Mouse (Mus musculus) heart, postnatal 4 days (tissue): ENCODE results near the gene Tmod3. TPM values are rescaled to one million over a fixed set of nuclear protein-coding genes. Genes with fewer than 3 reads are reported as not detected.
A peak's percentile ranks its signal among the peaks of the same experiment; 100 is the strongest.

ENCODE experiments used
- DNase-seq: peaks from one replicate; pipeline ENCODE4 v3.0.0; 2021
- total RNA-seq, 2 experiments: library from RNA; stranded (reverse); gene quantifications; 2 replicates each; pipeline ENCODE4 v1.2.3; 2021

Tmod3 gene
- total RNA-seq, result 100 to 1,000 TPM; 111 to 112 TPM

GRCm38 (mm10) chr9:75559512-75560012, at the start of gene Tmod3:
TSS of gene Tmod3 (minus strand) at chr9:75559657.
- peak; percentile 97 for DNase-seq

DNA sequence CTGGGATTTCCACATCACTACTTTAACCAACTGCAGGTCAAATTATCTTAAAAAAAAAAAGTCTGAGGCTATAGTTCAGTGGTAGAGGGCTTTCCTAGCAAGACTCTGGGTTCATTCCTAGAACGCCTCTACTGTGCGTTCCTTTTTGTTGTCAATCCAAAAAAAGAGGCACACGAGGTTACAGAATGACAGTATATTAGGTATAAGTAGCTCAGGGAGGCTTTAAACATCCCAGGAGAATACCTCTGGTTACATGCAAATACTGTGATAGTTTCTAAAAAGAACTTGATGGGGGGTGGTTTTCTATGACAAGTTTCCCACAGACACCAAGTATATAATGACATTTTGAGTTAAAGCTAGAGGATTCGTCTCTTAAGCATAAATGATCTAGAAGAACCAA, 48.0 kb upstream of the Tmod3 start:
- DNase-seq, result no peak

- peak; percentile 21 for DNase-seq
These were observed 42.1 kb upstream of the Tmod3 start for GRCm38 (mm10) chr9:75601510-75601909.

GRCm38 (mm10) chr9:75600166-75600934, 40.9 kb upstream of the Tmod3 start:
- peak; percentile 18 for DNase-seq

DNA sequence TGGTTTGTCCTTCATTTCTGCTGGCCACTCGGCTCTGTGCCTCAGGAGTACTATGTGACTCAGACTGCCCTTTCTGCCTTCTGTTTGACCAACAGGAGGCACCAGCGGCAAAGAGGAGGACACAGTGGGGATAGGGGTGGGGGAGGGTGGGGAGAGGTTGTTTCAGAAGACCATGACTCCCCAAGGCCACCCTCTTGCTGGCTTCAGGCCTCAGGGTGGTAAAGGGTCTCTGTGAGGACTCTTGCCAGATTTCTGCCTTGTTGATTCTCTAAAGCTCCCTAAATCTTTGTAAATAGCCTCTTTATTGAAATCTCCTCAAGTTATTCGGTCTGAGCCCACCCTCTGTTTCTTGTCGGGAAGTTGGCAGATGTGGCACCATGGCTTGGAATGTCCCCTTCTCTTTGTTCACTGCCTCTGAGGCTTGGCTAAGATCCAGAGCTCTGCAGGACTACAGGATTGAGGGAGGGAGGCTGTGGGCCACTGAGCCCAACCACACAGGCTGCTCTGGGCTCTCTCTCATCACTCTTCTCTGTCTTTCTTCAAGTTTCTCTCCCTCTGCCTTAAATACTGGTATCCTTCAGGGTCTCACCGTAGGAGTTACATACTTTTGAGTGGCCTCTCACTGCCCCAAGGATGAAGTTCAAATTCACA, 39.9 kb upstream of the Tmod3 start:
- DNase-seq, result peak; percentile 34

GRCm38 (mm10) chr9:75597596-75597995, 38.1 kb upstream of the Tmod3 start:
- DNase-seq, result no peak

GRCm38 (mm10) chr9:75597036-75597435, 37.6 kb upstream of the Tmod3 start:
- DNase-seq, result no peak

DNA sequence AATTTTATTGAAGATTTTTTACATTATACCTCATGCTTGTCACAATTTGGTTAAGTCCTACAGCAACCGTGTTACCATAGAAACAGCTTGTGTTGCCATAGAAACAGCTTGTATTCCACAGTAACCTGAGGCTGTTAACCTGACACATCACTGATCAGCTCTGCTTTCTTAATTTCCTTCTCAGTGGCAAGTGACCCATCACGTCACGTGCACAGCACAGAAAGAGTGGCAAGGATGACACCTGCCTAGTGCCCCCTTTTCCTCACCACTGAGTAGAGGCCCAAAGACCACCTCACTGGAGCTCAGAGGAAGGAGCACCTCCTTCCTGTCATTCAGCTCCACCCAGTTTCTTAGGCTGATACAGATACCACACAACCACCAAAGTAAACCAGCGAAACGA, 34.0 kb upstream of the Tmod3 start:
- DNase-seq, result no peak

DNA sequence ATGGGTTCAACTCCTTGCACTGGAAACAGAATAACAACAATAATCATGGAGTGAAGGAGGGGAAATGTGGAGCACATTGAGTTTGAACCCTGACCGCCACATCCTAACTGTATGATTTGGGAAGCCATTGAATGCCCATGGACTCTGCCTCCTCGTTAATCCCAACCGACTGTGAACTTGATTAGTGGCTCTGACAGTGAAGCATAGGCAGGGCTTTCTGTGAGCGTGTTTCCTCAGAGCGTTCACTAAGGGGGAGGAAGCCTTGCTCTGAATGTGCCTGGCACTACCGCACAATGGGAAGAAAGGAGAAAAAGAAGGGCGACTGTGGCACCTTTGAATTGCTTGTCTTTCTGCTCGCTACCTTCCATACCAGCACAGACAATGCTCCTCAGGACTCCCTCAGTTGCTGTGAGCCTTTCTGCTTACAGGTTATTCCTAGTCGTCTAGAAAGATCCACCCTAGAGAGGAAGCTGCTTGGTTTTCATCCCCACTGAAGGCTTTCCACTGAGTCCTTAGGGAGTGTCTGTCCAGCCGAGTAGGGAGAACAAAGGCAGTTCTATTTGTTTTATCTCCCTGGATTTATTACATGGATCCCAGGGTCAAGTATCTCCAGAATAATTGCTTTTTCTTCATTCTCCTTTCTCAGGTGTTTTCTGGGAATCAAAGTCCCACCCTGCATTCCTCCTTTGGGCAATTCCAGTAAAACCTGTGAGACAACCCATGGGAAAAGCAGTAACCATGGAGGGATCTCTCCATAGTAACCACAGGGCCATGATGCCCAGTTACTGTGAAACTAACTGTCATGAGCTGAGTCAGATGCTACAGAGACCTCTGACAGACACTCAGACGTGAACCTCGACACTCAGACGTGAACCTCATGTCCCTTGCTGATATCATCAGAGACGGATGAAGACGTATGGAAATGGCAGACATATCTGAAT, 30.7 kb upstream of the Tmod3 start:
- DNase-seq, result no peak

DNA sequence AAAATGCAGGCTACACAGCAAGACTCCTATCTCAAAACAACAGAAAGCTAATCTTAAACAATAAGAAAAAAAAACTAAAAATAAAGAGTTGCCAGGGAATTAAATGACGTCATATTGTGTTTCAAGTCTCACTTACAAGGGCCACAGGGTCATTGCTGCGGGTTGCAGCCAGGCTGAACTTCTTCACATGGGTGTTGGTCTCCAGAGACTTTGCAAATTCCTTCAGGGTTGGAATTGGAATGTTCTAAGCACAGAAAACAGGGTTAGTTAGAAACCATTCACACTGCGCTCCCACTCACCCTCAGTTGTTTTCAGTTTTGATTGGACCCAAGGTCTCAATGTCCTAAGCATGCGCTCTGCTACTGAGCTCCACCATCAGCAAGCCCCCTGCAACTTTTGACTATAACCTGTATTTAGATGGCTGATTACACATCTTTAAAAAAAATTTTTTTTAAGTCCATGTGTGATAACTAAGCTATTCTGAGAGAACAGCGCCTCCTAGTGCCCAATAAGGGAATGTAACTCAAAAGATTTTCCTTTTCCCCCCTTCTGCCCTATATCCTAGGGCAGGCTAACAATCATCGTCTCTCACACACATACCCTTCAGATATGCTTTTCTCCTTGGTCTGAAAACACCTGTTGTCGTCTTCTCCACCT, 22.4 kb upstream of the Tmod3 start:
- peak; percentile 15 for DNase-seq

- DNase-seq, result no peak
These were observed 19.9 kb upstream of the Tmod3 start for GRCm38 (mm10) chr9:75579321-75579720.

DNA sequence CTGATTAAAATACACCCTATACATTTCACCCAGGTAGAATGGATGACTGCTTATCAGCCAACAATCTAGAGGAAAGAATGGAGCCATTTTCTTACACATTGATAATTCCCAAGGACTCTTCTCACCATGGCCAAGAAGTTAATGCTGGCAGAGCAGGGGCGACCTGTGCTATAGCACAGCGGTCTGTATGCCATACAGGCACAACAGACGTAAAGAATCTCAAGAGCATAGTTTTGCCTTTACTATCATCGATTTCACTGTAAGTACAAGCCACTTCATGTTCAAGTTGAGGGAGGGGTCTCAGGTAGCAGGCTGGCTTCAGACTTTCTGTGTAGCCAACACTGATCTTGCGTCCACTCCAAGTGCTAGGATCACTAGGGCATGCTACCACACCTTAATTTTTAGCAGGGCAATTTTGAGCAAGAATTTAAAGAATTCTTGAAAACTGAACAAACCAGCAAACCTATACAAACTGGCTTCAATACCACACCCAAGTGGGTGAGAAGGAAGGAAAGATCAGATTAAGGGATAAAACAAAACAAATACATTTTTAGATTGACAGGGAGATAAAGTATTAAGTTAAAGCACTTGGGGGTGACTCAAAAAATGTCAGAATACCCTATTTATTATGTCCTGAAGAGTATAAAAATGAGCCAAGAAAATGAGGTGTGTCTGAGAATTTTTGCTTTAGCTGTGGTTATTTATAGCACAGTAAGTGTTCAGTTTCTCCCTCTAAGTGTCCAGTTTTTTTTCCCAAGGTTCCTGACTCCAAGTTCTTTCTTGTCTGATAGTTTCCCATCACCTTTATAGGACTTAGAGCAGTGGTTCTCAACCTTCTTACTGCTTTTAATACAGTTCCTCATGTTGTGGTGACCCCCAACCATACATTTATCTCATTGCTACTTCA, 11.8 kb upstream of the Tmod3 start:
- DNase-seq, result no peak

DNA sequence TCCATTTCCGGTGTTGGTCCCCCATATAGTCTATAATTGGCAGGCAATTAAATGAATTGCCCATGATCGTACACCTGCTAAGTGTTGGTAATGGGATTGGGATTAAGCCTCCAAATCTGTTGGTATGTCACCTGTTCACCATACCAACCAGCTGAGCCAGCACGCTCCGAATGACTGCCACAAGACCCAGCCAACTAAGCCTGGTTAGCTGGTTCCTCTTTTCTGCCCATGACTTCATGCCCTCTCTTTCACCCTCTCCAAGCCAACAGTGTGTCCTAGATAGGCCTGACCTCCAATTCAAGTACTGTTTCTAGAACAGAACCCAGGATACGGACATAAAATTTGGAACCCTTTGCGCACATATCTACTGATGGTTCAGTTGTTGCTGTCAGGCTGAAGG, 8.9 kb upstream of the Tmod3 start:
- DNase-seq, result no peak

GRCm38 (mm10) chr9:75564892-75565291, 5.4 kb upstream of the Tmod3 start:
- no peak for DNase-seq

DNA sequence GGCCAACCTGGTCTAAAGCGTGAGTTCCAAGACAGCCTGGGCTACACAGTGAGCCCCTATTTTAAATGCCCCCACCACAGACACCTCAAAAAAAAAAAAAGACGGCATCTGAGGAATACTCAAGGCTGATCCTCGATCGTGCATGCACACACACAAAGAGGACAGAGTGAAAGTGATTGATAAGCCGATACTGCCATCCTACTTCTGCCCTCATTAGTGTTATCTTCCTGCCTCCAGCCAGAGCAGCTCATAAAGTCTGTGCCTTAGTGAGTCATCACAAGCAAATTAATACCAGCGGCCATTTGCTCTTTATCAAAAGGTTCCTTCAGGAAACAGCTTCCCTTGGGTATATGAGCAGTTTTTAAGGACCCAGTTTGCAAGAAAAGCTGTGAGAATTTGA, 4.2 kb upstream of the Tmod3 start:
- no peak for DNase-seq

- no peak for DNase-seq
These were observed 3.7 kb upstream of the Tmod3 start for GRCm38 (mm10) chr9:75563176-75563575.

DNA sequence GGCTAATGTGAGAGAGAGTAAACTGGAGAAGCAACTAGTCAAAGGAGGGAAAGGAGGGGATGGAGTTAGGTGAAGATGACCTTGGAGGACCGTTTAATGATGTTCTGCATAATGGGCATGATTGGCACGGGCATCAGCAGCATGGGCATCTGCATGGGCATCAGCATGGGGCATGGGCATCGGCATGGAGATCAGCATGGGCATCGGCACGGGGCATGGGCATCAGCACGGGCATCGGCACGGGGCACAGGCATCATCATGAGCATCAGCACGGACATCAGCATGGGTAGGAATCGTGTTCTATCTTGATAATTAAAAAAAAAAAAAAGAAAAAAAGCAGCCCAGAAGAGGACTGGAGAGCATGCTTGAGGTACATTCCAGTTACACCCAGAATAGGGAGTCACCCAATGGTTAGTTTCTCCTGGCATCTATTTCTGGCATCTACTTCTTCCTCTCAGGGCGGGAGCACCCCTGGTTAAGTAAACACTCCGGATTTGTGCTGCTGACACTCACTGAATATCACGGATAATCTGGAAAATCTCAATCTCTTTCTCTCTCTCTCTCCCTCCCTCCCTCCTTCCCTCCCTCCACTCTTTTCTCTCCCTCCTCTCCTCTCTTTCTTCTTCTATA, 1.7 kb upstream of the Tmod3 start:
- no peak for DNase-seq

DNA sequence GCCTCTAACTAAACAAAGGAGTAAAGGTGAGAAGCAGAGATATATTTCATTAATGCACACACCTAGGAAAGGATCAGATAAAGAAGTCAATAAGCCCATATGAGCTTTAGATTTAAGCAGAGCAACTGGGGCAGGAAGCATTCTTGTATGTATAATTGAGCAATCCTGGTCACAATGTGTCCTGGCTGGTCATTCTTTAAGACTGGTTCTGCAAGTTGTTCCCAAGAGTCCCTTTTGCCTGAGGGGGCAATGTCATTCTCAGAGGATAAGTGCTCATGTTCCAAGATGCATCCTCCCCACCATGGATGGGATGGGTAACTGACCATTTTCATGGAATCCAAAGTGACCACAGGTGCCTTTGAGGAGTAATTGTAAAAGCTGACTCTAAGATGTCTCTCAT, 896 bp upstream of the Tmod3 start:
- DNase-seq, result no peak

DNA sequence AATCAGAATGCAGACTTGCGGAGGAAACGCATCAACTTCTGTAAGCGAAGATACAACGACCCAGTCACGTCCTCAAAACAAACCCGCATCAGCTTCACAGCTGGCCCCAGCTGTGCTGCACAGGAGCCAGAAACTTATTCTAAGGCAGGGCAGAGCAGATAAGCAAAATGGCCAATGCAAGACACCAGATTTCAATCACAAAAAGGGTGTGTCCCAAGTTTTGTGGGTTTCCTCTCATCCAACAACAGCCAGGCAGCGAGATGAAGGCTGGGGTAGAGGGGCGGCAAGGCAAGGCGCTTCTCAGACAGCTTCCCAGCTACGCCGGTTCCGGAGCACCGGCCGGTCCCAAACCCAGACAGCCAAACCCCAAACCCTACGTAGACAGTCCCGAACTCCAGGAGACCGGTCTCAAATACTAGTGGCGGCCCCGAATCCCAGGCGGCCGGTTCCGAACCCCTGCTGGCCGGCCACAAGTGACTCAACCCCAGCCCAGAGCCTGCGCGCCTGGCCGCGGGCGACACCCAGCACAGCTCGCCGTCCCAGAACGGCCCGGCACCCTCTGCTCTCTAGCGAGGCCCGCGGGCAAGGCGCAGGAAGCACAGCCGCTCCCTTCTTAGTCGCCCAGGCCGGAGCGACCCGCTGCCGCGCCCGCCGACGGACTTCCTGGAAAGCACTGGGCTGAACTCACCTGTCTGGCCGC, 495 bp downstream of the Tmod3 start:
- DNase-seq, result peak; percentile 38

- no peak for DNase-seq
These were observed 1.1 kb downstream of the Tmod3 start for GRCm38 (mm10) chr9:75558360-75558759.
